Mouse (Mus musculus) urinary bladder, adult 18-20 months (tissue): ENCODE measurements around the gene Slc16a4.
A peak's percentile ranks its signal among the peaks of the same experiment; 100 is the strongest.

Experiments
- DNase-seq, 2 experiments: peaks; one replicate each; pipeline ENCODE4 v3.0.0; 2022; ENCODE audit warnings: low spot score in 2 of 2, mixed read lengths in 2 of 2

The Slc16a4 gene

DNA sequence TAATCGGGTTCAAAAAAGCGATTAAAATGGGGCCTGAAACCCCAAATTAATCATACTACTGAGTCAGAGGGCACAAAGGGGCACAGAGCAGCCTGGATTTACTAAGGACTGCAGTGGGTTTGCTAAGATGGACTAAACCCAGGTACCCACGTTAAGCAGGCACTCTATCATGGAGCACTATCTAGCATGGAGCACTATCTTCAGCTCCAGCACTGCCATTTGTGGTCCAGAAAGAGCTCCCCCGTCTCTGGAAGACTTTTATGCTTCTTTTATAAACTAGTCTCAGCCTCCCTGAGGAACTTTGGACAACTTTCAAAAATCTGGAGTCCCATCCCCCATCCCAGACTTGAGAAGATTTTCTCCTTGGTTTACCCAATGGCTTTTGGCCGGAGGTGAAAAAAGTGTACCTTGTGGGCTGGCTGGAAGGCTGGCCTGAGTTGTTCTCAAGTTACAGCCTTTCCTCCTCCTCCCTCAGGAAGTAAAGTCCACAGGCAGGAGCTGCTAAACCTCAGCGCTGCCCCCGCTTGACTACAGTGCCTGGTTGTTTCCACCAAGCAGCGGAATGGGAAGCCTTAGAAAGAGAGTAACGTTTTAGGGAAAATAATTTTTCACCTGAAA lies at the start of gene Slc16a4:
TSS of gene Slc16a4 (plus strand) at position 467 of the 618 bp plus-strand sequence.
- DNase-seq, result peak in 1 of 2 experiments; percentile 18

DNA sequence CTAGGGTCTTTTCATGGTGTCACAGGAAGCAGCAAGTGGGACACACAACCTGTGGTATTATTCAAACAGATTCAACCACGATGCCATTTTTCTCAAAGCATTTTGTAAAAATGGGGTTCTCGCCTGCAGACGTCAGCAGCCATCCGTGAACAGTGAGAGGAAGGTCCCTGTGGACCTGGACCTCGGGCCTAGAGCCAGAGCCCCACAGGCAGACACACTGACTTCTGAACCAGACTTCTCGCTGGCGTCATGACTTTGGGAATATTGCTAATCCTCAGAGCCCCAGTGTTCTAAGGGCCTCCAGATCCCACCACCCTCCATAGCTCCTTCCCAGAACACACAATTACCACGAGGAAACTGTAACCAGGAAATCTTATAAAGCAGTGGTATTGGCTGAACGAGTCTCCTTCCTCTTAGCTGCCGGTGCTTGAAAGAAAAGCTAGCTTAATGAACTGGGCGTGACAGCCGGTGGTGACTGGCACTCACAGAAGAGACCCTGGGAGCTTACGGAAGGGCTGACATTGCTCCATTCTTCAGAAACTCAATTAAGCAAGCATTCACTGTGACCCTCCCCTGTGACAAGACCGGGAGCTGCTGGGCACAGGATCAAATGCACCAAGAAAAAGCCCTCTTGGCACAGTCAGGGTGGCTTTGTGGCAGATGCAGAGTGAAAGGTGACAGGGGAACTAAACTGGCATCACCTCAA lies 49.5 kb upstream of the Slc16a4 start:
- DNase-seq, result no peak

DNA sequence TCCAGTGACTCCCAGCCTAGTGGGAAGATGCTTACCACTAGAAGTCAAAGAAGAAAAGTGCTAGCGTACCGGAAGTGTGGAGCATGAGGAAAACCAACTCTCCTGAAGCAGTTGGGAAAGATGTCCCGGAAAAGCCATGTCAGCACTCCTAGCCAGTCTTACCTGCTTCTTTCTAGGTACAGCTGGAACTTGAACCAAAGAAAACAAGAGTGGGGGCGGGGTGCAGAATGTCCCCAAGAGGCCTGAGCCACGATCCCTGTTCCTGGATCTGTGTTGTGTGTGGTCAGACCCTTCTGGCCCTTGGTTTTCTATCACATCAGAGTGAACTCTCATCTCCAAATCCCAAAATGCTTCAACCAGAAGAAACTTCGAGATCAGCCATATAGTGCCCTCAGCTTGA lies 44.2 kb upstream of the Slc16a4 start:
- no peak for DNase-seq

DNA sequence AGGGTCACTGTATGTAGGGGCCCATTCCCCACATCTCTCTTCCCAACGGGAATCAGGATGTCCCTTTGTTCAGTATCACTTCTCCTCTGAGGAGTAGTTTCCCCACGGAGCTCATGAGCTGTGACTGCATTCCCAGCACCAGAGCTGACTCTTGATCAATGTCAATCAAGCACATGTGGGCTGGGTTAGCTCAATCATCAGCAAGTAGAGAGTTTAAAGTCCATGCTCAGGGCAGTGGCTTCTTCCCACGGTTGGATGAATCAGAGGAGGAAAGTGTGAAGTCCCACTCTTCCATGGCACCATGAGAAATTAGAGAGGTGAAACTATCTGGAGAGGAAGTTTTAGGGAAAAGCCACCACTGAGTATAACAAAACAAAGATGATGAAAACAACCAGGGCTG lies 42.0 kb upstream of the Slc16a4 start:
- DNase-seq, result no peak

DNA sequence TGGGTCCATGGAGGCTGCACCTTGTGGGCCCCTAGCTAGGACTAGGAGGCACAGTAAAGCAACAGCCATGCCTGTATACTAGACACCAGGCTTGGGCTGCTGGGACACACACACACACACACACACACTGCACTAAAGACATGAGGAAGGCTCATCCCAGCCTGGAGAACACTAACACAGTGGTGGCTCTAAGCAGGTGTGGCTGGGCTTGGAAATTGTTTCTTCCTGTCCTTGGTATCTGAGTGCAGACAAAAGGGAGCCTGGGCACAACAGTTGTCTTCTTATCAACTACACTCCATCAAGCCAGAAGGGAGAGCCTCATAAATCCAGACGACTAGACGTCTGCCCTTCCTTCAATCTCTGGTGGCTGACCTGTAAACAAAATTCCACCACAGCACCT lies 40.7 kb upstream of the Slc16a4 start:
- no peak for DNase-seq

DNA sequence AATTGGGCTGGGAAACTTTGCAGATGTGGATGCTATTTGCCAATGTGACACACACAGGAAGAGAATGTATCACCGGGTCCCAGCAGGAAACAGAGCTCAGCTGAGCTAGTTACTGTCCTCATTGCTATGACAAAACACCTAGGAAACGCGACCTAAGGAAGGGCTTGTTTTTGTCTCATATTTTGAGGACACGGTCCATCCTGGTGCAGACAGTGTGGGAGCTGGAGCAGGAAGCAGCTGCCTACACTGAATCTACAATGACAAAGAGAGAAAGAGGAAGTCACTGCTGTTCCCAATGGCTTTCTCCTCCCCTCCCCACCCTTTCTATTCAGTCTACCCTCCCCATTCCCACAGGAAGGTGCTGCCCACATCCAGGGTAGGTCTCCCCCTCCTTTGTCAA lies 39.0 kb upstream of the Slc16a4 start:
- DNase-seq, result no peak

DNA sequence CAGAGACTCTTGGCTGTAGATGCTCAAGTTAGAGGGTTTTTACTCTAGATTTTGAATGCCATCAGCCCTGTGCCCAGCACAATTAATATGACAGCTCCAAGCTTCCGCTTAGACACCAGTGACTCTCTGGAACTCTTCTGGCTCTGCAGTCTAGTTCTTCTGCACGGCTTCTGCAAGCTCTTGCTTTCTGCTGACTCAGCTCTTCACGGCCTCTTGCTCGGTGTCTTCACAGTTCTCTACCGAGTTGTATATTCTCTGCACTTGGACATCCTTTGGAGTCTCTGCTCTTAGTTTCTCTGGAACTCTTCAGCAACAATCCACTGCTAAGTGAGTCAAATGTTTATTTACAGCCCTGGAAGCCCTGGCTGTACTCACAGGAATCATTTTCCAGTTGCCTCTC lies 37.1 kb upstream of the Slc16a4 start:
- no peak for DNase-seq

DNA sequence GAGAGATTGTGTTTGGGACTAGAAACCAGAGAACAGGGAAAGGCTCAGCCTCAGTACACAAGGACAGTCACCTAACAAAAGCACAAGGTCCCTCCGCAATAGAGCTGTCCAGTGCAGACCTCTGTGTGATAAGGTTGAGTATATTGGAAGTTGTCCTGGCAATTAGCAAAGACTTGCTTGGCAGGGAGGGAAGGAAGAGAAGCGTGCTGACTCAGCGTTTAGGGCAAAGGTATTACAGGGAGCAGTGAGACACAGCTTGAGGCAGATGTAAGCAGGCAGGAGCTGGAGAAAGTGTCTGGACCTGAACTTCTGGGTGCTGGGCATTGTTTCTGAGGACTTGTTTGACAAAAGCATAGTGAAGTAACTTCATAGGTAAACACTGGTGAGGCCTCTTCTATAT lies 35.0 kb upstream of the Slc16a4 start:
- DNase-seq, result no peak

DNA sequence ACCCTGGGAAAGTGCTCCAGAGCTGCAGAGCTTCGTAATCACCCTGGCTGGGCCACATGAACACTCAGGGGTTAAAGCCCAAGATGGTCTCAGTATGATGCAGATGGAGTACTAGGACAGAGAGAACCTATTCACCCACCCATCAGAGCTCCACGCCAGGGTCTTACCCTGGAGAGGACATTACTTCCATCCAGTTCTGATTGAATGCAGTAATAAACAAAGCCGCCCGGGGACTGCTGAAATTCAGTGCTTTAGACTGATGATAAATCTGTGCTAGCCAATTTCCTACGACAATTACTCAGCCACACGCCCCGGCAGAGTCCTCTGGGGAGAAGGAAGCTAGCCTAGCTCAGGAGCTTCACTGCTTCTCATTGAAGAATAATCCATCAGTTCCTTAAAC lies 34.3 kb upstream of the Slc16a4 start:
- no peak for DNase-seq

DNA sequence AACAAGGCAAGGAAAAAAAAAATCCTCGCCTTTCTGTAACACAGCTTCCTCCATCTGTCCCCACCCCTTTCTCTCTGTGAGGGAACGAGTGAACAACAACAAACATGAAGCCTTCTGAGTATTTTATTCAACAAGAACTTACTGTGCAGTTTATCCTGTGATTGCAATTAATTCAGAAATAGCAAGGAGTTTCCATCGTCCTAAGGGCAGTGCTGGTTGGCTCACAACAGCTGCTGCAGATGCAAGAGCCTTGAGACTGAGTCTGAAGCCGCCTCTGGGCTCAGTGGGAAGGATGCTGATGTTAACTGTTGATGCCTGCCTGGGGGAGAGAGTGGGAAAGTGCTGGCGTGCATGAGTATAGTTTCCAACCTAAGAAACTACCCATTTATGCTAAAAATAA lies 33.1 kb upstream of the Slc16a4 start:
- no peak for DNase-seq

DNA sequence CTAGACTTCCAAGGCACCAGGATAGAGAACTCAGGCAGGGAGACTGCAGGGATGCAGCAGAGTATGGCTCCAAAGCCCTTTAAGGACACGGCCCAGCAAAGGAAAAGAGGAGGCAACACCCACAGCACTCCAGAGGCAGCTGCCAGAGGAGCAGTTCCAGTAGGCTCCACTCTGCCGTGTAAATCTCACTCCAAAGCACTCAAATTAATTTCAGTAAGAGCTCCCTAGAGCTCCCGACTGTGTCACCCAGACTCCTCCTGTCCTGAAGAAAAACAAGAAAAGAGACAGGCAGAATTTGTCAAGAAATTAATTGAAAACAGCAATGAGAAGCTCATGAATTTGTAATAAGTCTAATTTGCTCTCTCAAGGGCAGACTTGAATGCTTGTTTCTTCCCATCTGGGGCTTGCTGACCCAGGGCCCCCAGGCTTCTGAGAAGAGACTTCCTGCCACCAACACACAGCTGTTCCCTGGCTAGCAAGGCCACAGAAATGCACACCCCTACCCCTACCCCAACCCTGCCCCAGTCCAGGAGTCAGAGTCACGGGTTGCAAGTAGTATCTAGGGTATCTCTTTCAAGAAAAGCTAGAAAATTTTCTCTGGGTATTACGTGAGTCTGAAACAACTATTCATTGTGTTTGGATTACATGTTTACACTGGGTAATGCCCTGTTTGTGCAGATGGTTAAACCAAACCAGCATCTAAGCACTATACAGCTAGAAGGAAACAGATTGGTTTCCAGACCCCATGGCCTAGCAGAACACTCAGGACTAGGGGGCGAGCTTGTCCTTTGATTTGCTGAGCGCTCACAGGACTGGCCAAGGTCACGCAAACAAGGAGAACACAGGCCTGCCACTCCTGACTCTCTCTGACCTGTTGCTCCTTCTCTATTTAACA lies 29.8 kb upstream of the Slc16a4 start:
- DNase-seq, result no peak

DNA sequence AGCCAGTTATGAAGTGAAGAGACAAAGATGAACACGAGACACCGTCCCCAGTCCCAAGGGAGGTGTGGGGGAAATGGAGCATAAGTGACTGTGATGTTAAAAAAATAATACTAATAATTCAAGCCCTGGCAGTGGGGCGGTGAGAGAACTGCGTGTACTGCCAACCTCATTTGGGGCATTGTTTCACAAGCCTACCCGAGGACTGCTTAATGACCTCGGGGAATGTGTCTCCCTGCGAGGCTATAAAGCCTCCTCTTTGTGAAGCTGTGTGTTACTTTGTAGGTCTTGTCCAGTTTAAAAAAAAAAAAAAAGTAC lies 29.2 kb upstream of the Slc16a4 start:
- DNase-seq, result no peak

DNA sequence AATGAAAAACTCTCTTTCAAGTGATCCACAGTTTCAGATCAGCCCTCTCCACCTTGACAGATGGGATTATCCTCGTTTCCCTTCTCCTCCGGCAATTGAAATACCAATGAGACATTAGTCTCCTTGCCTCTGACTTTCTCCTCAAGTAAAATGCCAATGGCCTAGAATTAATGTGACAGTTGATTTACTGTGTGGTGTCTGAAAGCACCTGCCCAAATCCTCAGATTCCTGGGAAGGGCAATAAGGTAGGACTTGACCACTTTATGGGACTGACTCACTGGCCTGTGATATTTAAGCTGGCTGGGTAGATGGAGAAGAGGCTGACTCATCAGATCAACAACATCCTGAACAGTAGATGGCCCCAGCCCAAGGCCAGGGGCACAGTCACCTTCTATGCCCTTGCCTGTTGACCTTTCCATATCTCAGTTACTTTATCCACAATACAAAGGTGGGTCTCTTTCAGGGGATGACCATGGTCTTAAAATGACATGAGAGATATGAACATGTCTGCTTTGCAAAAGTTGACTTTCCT lies 24.1 kb upstream of the Slc16a4 start:
- no peak for DNase-seq

DNA sequence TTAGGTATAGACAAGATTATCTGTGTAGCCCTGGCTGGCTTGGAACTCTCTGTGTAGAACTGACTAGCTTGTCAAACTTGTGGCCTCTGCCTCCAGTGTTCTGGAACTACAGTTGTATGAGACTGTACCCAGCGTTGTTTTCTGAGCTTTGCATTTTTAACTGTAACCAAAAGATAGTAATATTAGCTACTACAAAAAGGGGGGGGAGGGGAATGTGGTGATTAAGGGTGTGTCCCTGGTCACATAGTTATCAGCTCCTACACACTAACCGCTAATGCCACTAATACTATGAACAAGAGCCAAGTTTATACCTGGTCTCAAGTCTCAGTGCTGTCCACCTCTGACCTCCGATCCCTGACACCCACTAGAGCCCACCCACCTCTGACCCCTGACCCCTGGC lies 18.6 kb upstream of the Slc16a4 start:
- DNase-seq, result no peak

DNA sequence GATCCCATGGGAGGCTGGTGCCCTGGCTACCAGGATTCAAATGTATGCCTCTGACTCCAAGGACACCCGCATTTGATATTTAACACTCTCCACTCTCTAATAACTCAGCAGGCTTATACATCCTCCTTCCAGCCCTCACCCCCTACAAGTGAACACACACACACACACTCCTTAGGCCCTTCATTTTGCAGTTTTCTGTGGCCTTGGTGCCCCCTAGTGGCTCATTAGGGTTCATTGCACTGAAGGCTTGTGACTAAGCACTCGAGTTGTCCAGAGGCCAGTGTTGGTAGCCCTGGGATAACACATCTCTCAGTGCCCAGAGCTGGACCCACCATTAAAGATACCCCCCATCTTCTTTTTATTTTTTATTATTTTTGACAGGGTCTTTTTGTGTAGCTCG lies 17.2 kb upstream of the Slc16a4 start:
- peak; percentile 24 to 33 for DNase-seq

DNA sequence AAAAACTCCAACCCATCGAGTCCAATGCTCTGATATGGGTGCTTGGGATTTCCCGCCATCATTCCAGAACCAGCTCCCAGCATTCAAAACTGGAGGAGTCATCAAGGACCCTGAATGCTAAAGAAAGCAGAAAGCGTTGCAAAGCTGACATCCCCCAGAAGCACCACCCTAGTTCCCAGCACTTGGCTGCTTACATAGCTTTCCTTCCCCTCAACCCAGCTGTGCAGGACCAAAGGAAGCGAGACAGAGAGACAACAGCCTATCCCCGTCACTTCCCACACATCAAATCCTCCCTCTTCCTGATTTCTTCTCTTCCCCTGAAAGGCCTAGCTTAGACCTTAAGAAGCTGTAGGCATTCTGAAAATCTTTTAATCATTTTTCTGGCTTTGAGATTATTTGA lies 15.7 kb upstream of the Slc16a4 start:
- DNase-seq, result no peak

DNA sequence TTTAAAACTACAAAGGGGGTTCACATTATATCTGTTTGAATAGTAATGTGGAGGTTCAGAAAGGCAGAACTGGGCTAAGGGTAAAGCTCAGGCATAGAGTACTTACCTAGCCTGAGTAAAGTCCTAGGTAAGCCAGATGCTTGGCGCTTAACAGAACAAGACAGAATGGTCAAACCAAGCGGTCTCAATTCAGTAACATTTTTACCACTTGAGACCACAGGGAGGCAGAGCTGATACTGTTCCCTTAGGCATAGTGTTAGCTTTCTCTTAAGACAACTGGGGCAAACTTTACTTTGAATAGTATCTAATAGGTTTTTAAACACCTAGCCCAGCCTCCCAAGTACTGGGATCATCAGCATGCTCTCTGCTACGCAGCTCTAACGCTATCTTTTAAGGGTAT lies 15.0 kb upstream of the Slc16a4 start:
- DNase-seq, result no peak

DNA sequence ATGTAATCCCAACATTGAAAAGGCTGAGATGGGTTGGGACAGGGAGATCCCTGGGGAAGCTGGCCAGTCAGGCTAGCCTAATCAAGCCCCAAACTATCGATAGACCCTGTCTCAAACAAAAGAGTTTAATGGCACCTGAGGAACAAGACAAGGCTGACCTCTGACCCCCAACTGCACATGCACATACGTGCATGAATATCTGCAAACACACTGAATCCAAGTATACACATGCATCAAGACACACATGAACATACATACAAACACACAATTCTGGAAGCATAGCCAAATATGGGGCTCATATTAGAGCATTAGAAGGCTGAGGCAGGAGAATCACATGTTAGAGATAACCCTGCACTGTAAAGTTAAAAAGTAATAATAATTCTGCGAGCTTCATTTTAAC lies 14.4 kb upstream of the Slc16a4 start:
- DNase-seq, result no peak

DNA sequence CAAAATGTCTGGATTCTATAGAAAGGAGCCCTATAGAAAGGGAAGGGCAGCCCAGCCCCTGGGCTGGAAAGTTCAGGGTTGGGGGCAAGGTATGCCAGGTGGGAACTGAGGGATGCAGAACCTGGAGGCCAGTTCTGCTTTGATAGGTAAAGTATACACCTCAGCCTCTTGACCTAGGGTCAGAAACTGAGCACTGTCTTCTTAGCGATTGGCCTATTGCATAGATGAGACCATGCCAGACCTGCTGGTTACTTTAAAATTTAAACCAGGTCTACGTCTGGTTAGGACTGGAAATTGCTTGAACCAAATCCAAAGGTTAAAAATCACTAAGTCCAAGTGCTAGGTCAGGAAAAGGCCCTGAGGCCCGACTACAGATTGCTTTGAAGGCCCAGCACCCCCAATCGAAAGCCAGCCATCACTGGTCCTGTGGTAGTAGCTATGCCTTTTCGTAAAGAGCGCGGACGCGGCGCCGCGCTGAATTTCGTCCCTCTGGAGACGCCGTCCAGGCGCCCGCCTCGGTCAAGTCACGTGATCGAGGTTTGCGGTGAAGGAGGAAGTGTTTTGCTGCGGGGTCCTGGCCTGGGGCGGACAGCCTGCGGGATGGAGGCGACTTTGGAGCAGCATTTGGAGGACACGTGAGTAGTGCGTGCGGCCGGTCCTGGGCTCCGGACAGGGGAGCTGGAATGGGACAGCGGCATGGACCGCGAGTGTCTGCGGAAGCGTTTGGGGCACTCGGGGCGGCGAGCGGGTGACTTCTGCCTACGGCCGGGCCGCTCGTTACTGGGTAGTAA lies 12.4 kb upstream of the Slc16a4 start, which contains the start of gene Lamtor5:
TSS of gene Lamtor5 (plus strand) at position 380 of the 791 bp plus-strand sequence.
- peak; percentile 82 to 91 for DNase-seq

DNA sequence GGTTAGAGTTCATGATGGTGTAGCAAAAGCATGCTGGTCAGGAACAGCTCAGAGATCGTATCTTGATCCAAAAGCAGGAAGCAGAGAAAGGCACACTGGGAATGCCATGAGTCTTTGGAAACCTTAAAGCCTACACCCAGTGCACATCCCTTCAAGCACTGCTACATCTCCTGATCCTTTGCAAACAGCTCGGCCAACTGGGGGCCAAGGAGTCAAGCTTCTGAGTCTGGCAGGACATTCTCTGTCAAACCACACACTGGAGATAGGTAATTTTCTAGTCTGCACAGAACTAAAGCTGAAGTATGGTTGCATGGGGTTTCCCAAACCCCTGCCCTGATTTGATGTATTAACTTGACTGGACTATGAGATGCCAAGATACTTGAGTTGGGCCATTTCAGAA lies 4.9 kb upstream of the Slc16a4 start:
- DNase-seq, result no peak

DNA sequence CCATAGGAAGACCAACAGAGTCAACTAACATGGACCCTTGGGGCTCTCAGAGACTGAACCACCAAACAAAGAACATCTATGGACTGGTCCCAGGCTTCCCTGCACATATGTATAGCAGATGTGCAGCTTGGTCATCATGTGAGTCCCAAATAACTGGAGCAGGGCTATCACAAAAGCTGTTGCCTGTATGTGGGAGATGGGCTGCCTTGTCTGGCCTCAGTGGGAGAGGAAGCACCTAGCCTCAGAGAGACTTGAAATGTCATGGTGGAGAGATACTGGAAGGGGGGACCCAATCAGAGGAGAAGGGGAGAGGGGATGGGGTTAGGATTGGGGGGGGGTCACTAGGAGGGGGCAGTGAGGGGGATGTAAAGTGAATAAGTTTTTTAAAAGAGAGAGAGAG lies 3.7 kb upstream of the Slc16a4 start:
- no peak for DNase-seq
